Mouse (Mus musculus) embryonic fibroblast, embryonic 13.5 days (primary cell): ENCODE measurements around the gene Tbxas1.

Source experiments
- CTCF ChIP-seq: IDR thresholded peaks from 2 replicates; pipeline ENCODE4 v1.5.1; 2011; ENCODE audit warnings: mild to moderate bottlenecking, control low read depth, low read length, moderate library complexity, borderline replicate concordance; ENCODE audit not compliant: insufficient read depth
- POLR2A ChIP-seq: IDR thresholded peaks from 2 replicates; pipeline ENCODE4 v1.6.1; 2011; ENCODE audit warnings: low read depth, mild to moderate bottlenecking, control low read depth, low read length, moderate library complexity

- TF ChIP-seq CTCF: no peak
- no peak for TF ChIP-seq POLR2A
Observed at GRCm38 (mm10) chr6:39120685-39121084, 245.5 kb downstream of the Tbxas1 start.
